Mouse (Mus musculus) liver, embryonic 14.5 days (tissue): ENCODE data around the gene Spindoc.

ENCODE experiments used
- CTCF ChIP-seq: IDR thresholded peaks from 2 replicates; pipeline ENCODE4 v1.5.1; 2016; ENCODE audit warnings: antibody characterized with exemption, low read depth, control low read depth
- EP300 ChIP-seq: IDR thresholded peaks from 2 replicates; pipeline ENCODE4 v1.6.1; 2016; ENCODE audit warnings: antibody characterized with exemption, low read depth

GRCm38 (mm10) chr19:7314976-7315586 lies 67.7 kb downstream of the Spindoc start:
- no peak for TF ChIP-seq CTCF
- no peak for TF ChIP-seq EP300
